Mouse (Mus musculus) embryonic facial prominence, embryonic 14.5 days (tissue): ENCODE measurements around the gene Olfr67. TPM values are rescaled to one million over a fixed set of nuclear protein-coding genes. Genes with fewer than 3 reads are reported as not detected.

Experiments used
- ATAC-seq: fragments of 200-750 bp; cut with Nextera tagmentation; 2 replicates; pipeline ENCODE4 v1.8.0; 2017; ENCODE audit warnings: low read depth, moderate number of reproducible peaks, moderate TSS enrichment
- DNase-seq: peaks from one replicate; pipeline ENCODE4 v3.0.0-alpha.2; 2015; ENCODE audit warnings: low spot score
- H3K27ac ChIP-seq: fragments of 300-500 bp; sonication (generic); replicated peaks from 2 replicates; pipeline ENCODE4 v1.5.1; 2014; ENCODE audit warnings: low read depth, mild to moderate bottlenecking, low read length, moderate library complexity
- H3K27me3 ChIP-seq: fragments of 300-500 bp; sonication (generic); replicated peaks from 2 replicates; pipeline ENCODE4 v1.6.1; 2014; ENCODE audit warnings: low read length; ENCODE audit not compliant: control insufficient read depth, insufficient read depth
- H3K36me3 ChIP-seq: fragments of 300-500 bp; sonication (generic); 2 replicates; pipeline ENCODE4 v1.6.1; 2014; ENCODE audit warnings: low read length, mixed read lengths; ENCODE audit not compliant: control insufficient read depth, insufficient read depth
- H3K4me1 ChIP-seq: fragments of 300-500 bp; sonication (generic); 2 replicates; pipeline ENCODE4 v1.6.1; 2014; ENCODE audit warnings: antibody characterized with exemption, low read length; ENCODE audit not compliant: control insufficient read depth, insufficient read depth
- H3K4me2 ChIP-seq: fragments of 300-500 bp; sonication (generic); 2 replicates; pipeline ENCODE4 v1.6.1; 2014; ENCODE audit warnings: low read depth, mild to moderate bottlenecking, low read length, moderate library complexity, mixed read lengths
- H3K4me3 ChIP-seq: fragments of 300-500 bp; sonication (generic); 2 replicates; pipeline ENCODE4 v1.5.1; 2014; ENCODE audit warnings: low read depth, mild to moderate bottlenecking, low read length
- H3K9ac ChIP-seq: fragments of 300-500 bp; sonication (generic); 2 replicates; pipeline ENCODE4 v1.6.1; 2014; ENCODE audit warnings: low read depth, mild to moderate bottlenecking, low read length, moderate library complexity, mixed read lengths
- H3K9me3 ChIP-seq: fragments of 300-500 bp; sonication (generic); 2 replicates; pipeline ENCODE4 v1.6.1; 2016; ENCODE audit warnings: low read length; ENCODE audit not compliant: control insufficient read depth
- WGBS: fragments of 180-500 bp; shearing (Covaris S2); extraction: QIAGEN DNeasy Blood & Tissue Kit; methylation state at CpG from one replicate; pipeline ENCODE4 v1.1.7; 2014; 5-methylcytosine and 5-hydroxymethylcytosine counted together
- polyA plus RNA-seq: library from polyadenylated mRNA; unstranded; fragments of >200 nt; fragmentation: Nextera tagmentation; extraction: Ambion mirVana; gene quantifications from 2 replicates; pipeline ENCODE4 v1.2.1, GENCODE M21; 2014

Gene Olfr67
- polyA plus RNA-seq, 1 experiment from 2014 or later: not detected

- Histone ChIP-seq H3K4me3 (no peak within 1 kb of the TSS), H3K4me1 (no peaks in the 10 kb centered on the region), H3K27me3 (no peaks in the 10 kb centered on the region), H3K9me3 (0 out of 2 replicates have a peak, but pooled peaks cover 4% of the 10 kb centered on the region), H3K4me2 (no peak within 1 kb of the TSS), H3K27ac (no peak within 1 kb of the TSS), H3K9ac (no peak within 1 kb of the TSS), H3K36me3 (no peaks in the 10 kb centered on the region)
- 75% methylated on average over 2 of the region's 2 CpGs for WGBS
- DNase-seq (no peak), ATAC-seq (no peak)
Observed at GRCm38 (mm10) chr7:103744843-103745242, 46.8 kb downstream of the Olfr67 start, which contains the start of gene Olfr629. TSS of gene Olfr629 (minus strand) at chr7:103744943.

Other genes with a start within 250 kb of the Olfr67 start
- gene Olfr612, start 249.1 kb downstream of the Olfr67 start, polyA plus RNA-seq: not detected in 2 replicates
- not detected in 2 replicates for gene Olfr613, start 243.7 kb downstream of the Olfr67 start, polyA plus RNA-seq
- 0.06 and 0.14 TPM in 2 replicates for gene Olfr615, start 235.7 kb downstream of the Olfr67 start, polyA plus RNA-seq
- gene Olfr616, start 222.7 kb downstream of the Olfr67 start, polyA plus RNA-seq: not detected in 2 replicates
- not detected in 2 replicates for gene Olfr617, start 218.8 kb downstream of the Olfr67 start, polyA plus RNA-seq
- gene Olfr618, start 201.7 kb downstream of the Olfr67 start, polyA plus RNA-seq: not detected in 2 replicates
- not detected in 2 replicates for gene Olfr619, start 191.2 kb downstream of the Olfr67 start, polyA plus RNA-seq
- not detected in 2 replicates for gene Olfr620, start 179.3 kb downstream of the Olfr67 start, polyA plus RNA-seq
- gene Olfr622, start 149.1 kb downstream of the Olfr67 start, polyA plus RNA-seq: 0.12 and 0.13 TPM in 2 replicates
- not detected in 2 replicates for gene Olfr623, start 128.1 kb downstream of the Olfr67 start, polyA plus RNA-seq
- gene Olfr624, start 120.6 kb downstream of the Olfr67 start, polyA plus RNA-seq: 0.04 and 0.06 TPM in 2 replicates
- not detected in 2 replicates for gene Olfr625-ps1, start 109.1 kb downstream of the Olfr67 start, polyA plus RNA-seq
- not detected in 2 replicates for gene Olfr243, start 77.2 kb downstream of the Olfr67 start, polyA plus RNA-seq
- gene Olfr628, start 61.4 kb downstream of the Olfr67 start, polyA plus RNA-seq: 0.14 TPM in 1 of 2 replicates, not detected in the other
- gene Olfr629, start 46.9 kb downstream of the Olfr67 start, polyA plus RNA-seq: not detected in 2 replicates
- gene Olfr630, start 34.5 kb downstream of the Olfr67 start, polyA plus RNA-seq: 0.07 TPM in 1 of 2 replicates, not detected in the other
- gene Olfr69, start 20.2 kb downstream of the Olfr67 start, polyA plus RNA-seq: 0.12 and 0.26 TPM in 2 replicates
- gene Olfr68, start 12.1 kb downstream of the Olfr67 start, polyA plus RNA-seq: not detected in 2 replicates
- 4,240 and 4,969 TPM in 2 replicates for gene Hbb-bt, start 22.2 kb upstream of the Olfr67 start, polyA plus RNA-seq
- gene Hbb-bs, start 36.3 kb upstream of the Olfr67 start, polyA plus RNA-seq: 10,123 and 13,531 TPM in 2 replicates
- not detected in 2 replicates for gene Hbb-bh2, start 48.7 kb upstream of the Olfr67 start, polyA plus RNA-seq
- 3.6 and 8.0 TPM in 2 replicates for gene Hbb-bh1, start 51.3 kb upstream of the Olfr67 start, polyA plus RNA-seq
- 391 and 1,497 TPM in 2 replicates for gene Hbb-y, start 61.4 kb upstream of the Olfr67 start, polyA plus RNA-seq
- not detected in 2 replicates for gene Olfr66, start 94.4 kb upstream of the Olfr67 start, polyA plus RNA-seq
- not detected in 2 replicates for gene Olfr64, start 102.7 kb upstream of the Olfr67 start, polyA plus RNA-seq
- gene Olfr65, start 111.7 kb upstream of the Olfr67 start, polyA plus RNA-seq: 0.13 and 0.35 TPM in 2 replicates
- not detected in 2 replicates for gene Olfr631, start 137.0 kb upstream of the Olfr67 start, polyA plus RNA-seq
- not detected in 2 replicates for gene Olfr632, start 142.5 kb upstream of the Olfr67 start, polyA plus RNA-seq
- gene Olfr633, start 152.6 kb upstream of the Olfr67 start, polyA plus RNA-seq: not detected in 2 replicates
- not detected in 2 replicates for gene Olfr635, start 179.3 kb upstream of the Olfr67 start, polyA plus RNA-seq
- not detected in 2 replicates for gene Olfr638, start 206.9 kb upstream of the Olfr67 start, polyA plus RNA-seq
- gene Olfr639, start 225.5 kb upstream of the Olfr67 start, polyA plus RNA-seq: not detected in 2 replicates
- 0.13 and 0.14 TPM in 2 replicates for gene Olfr640, start 233.8 kb upstream of the Olfr67 start, polyA plus RNA-seq
- 0.10 TPM in 1 of 2 replicates, not detected in the other for gene Olfr641, start 243.6 kb upstream of the Olfr67 start, polyA plus RNA-seq